Mouse (Mus musculus): Measurements from ENCODE around the gene Poc1a. TPM values are rescaled to one million over a fixed set of nuclear protein-coding genes. Genes with fewer than 3 reads are reported as not detected.

Poc1a gene
- polyA plus RNA-seq, 1 experiment = 6.1 TPM

DNA sequence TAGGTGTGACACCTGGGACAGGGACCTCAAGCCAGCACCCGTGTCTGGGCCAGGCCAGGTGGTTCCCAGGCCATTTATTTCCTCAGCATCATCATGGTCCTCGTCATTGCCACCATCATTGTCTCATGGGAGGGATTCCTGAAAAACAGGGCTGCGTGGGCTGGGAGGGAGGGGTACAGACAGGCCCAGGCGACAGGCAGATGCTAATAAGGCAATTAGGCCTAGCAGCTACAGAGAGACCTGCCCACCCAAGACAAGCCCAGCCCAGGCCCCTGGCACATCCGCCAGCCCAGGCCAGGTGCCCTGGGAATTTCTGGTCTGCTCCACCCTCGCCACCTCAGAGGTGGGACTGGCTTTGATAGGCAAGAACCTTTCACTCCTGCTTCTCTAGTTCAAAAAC lies 78.4 kb downstream of the Poc1a start:
- no peaks in the 10 kb centered on the region for H3K4me1 ChIP-seq (ENCODE audit: control insufficient read depth, insufficient read depth, low read length)
- DNase-seq = no peak
- WGBS = 88% methylated on average over 6 of the region's 6 CpGs
- no peak overlapping the region for H3K4me3 ChIP-seq (ENCODE audit: insufficient read depth, low read depth, low read length)
- no peaks in the 10 kb centered on the region for H3K27me3 ChIP-seq (replicated peaks; ENCODE audit: control insufficient read depth, insufficient read depth, low read length)
- H3K36me3 ChIP-seq (ENCODE audit: control insufficient read depth, insufficient read depth, low read length) = no peaks in the 10 kb centered on the region
- no peak overlapping the region for H3K27ac ChIP-seq (ENCODE audit: insufficient read depth, low read depth, low read length)
- TF ChIP-seq POLR2A (IDR thresholded peaks at IDR 0.05; ENCODE audit: low read depth, low read length) = no peak
- TF ChIP-seq CTCF (conservative IDR thresholded peaks at IDR 0.05; ENCODE audit: insufficient read depth, insufficient read length, low read depth, low read length) = no peak

GRCm38 (mm10) chr9:106361140-106361539 lies 80.3 kb downstream of the Poc1a start:
- no peak for TF ChIP-seq CTCF (conservative IDR thresholded peaks at IDR 0.05; ENCODE audit: insufficient read depth, insufficient read length, low read depth, low read length)
- Histone ChIP-seq H3K27ac (ENCODE audit: insufficient read depth, low read depth, low read length) (no peak overlapping the region), H3K4me1 (ENCODE audit: control insufficient read depth, insufficient read depth, low read length) (no peaks in the 10 kb centered on the region), H3K27me3 (replicated peaks; ENCODE audit: control insufficient read depth, insufficient read depth, low read length) (no peaks in the 10 kb centered on the region), H3K4me3 (ENCODE audit: insufficient read depth, low read depth, low read length) (no peak overlapping the region), H3K36me3 (ENCODE audit: control insufficient read depth, insufficient read depth, low read length) (no peaks in the 10 kb centered on the region)
- 80% methylated on average over 6 of the region's 6 CpGs for WGBS
- DNase-seq = no peak

DNA sequence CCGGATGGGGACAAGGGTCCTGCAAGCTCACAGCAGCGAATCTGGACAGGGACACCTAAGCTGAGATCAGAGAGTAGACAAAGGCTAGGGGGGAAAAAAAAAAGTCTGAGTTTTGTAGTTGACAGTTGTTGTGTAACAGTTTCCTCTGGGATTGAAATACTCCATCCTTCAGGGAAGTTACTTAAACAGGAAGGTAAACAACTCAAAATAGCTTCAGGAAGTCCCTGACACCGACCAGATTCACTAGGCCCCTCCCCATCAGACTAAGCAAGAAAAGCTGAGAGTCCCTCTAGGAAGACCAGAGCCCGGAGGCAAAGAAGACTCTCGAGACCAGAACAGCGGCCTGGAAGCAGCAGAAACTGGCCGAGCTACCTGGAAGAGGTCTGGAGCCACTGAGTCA lies 84.5 kb downstream of the Poc1a start:
- no peak overlapping the region for H3K27ac ChIP-seq (ENCODE audit: insufficient read depth, low read depth, low read length)
- no peak for DNase-seq

GRCm38 (mm10) chr9:106366188-106366587 lies 85.3 kb downstream of the Poc1a start:
- no peak overlapping the region for H3K4me3 ChIP-seq (ENCODE audit: insufficient read depth, low read depth, low read length)
- peaks cover 9% of the 10 kb centered on the region; the same call in 1 of the 2 replicates for H3K4me1 ChIP-seq (ENCODE audit: control insufficient read depth, insufficient read depth, low read length)
- no peaks in the 10 kb centered on the region for H3K36me3 ChIP-seq (ENCODE audit: control insufficient read depth, insufficient read depth, low read length)
- no peak for DNase-seq
- 78% methylated on average over 1 of the region's 1 CpGs for WGBS
- no peak for TF ChIP-seq POLR2A (IDR thresholded peaks at IDR 0.05; ENCODE audit: low read depth, low read length)
- no peak for TF ChIP-seq CTCF (conservative IDR thresholded peaks at IDR 0.05; ENCODE audit: insufficient read depth, insufficient read length, low read depth, low read length)
- H3K27ac ChIP-seq (ENCODE audit: insufficient read depth, low read depth, low read length) = no peak overlapping the region
- H3K27me3 ChIP-seq (replicated peaks; ENCODE audit: control insufficient read depth, insufficient read depth, low read length) = no peaks in the 10 kb centered on the region

More for the DNA sequence above, 84.5 kb downstream of the Poc1a start:
- H3K36me3 ChIP-seq (ENCODE audit: control insufficient read depth, insufficient read depth, low read length) = no peaks in the 10 kb centered on the region
- H3K4me1 ChIP-seq (ENCODE audit: control insufficient read depth, insufficient read depth, low read length) = peaks cover 3% of the 10 kb centered on the region; the same call in 1 of the 2 replicates
- H3K27me3 ChIP-seq (replicated peaks; ENCODE audit: control insufficient read depth, insufficient read depth, low read length) = no peaks in the 10 kb centered on the region
- no peak for TF ChIP-seq CTCF (conservative IDR thresholded peaks at IDR 0.05; ENCODE audit: insufficient read depth, insufficient read length, low read depth, low read length)
- no peak for TF ChIP-seq POLR2A (IDR thresholded peaks at IDR 0.05; ENCODE audit: low read depth, low read length)
- no peak overlapping the region for H3K4me3 ChIP-seq (ENCODE audit: insufficient read depth, low read depth, low read length)
- WGBS = 75% methylated on average over 7 of the region's 7 CpGs

DNA sequence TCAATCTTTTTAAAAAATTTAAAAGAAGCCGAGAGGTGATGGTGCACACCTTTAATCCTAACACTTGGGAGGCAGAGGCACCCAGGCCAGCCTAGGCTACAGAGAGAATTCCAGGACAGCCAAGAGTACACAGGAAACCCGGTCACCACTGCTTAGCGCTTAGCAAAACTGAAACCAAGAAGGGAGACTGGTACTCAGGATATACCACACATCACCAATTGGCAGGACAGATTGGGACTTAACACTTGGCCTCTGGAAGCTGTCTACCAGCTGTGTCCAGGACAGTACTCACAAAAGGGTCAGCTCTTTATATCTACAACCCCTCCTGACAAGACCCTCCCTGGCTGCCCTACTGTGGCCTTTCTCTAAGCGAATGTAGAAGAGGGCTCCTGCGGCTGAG lies 86.1 kb downstream of the Poc1a start:
- H3K4me3 ChIP-seq (ENCODE audit: insufficient read depth, low read depth, low read length) = peak overlapping the region; percentile 56
- 24% methylated on average over 5 of the region's 5 CpGs for WGBS

GRCm38 (mm10) chr9:106367592-106368111 lies 86.8 kb downstream of the Poc1a start:
- DNase-seq = peak; percentile 100
- Histone ChIP-seq H3K27me3 (replicated peaks; ENCODE audit: control insufficient read depth, insufficient read depth, low read length) (no peaks in the 10 kb centered on the region), H3K27ac (ENCODE audit: insufficient read depth, low read depth, low read length) (peak overlapping the region; percentile 90), H3K36me3 (ENCODE audit: control insufficient read depth, insufficient read depth, low read length) (no peaks in the 10 kb centered on the region), H3K4me3 (ENCODE audit: insufficient read depth, low read depth, low read length) (peak overlapping the region; percentile 58), H3K4me1 (ENCODE audit: control insufficient read depth, insufficient read depth, low read length) (peaks cover 14% of the 10 kb centered on the region)
- TF ChIP-seq POLR2A (IDR thresholded peaks at IDR 0.05; ENCODE audit: low read depth, low read length) (peak; percentile 12), CTCF (conservative IDR thresholded peaks at IDR 0.05; ENCODE audit: insufficient read depth, insufficient read length, low read depth, low read length) (no peak)
- WGBS = under 1% methylated on average over 36 of the region's 36 CpGs

More for the DNA sequence above, 86.1 kb downstream of the Poc1a start:
- Histone ChIP-seq H3K27ac (ENCODE audit: insufficient read depth, low read depth, low read length) (peak overlapping the region; percentile 30; the same call in 1 of the 2 replicates), H3K27me3 (replicated peaks; ENCODE audit: control insufficient read depth, insufficient read depth, low read length) (no peaks in the 10 kb centered on the region), H3K4me1 (ENCODE audit: control insufficient read depth, insufficient read depth, low read length) (peaks cover 14% of the 10 kb centered on the region; the same call in 1 of the 2 replicates), H3K36me3 (ENCODE audit: control insufficient read depth, insufficient read depth, low read length) (no peaks in the 10 kb centered on the region)
- TF ChIP-seq CTCF (conservative IDR thresholded peaks at IDR 0.05; ENCODE audit: insufficient read depth, insufficient read length, low read depth, low read length) (no peak), POLR2A (IDR thresholded peaks at IDR 0.05; ENCODE audit: low read depth, low read length) (no peak)
- DNase-seq = peak; percentile 35

- H3K27me3 ChIP-seq (replicated peaks; ENCODE audit: control insufficient read depth, insufficient read depth, low read length) = no peaks in the 10 kb centered on the region
- peaks cover 14% of the 10 kb centered on the region for H3K4me1 ChIP-seq (ENCODE audit: control insufficient read depth, insufficient read depth, low read length)
- TF ChIP-seq POLR2A (IDR thresholded peaks at IDR 0.05; ENCODE audit: low read depth, low read length) (peak; percentile 18), CTCF (conservative IDR thresholded peaks at IDR 0.05; ENCODE audit: insufficient read depth, insufficient read length, low read depth, low read length) (no peak)
- 1% methylated on average over 53 of the region's 57 CpGs for WGBS
- H3K36me3 ChIP-seq (ENCODE audit: control insufficient read depth, insufficient read depth, low read length) = no peaks in the 10 kb centered on the region
- peak within 1 kb of the TSS; percentile 90 for H3K27ac ChIP-seq (ENCODE audit: insufficient read depth, low read depth, low read length)
- DNase-seq = peak; percentile 92
- peak within 1 kb of the TSS; percentile 66 for H3K4me3 ChIP-seq (ENCODE audit: insufficient read depth, low read depth, low read length)
Observed at GRCm38 (mm10) chr9:106368112-106368717, 87.4 kb downstream of the Poc1a start, which contains the start of gene Dusp7. Gene Dusp7, plus strand, starts transcription at chr9:106368632.
